Mouse (Mus musculus) cerebellum, adult 2 months (tissue): ENCODE measurements around the gene Nek1.

ENCODE experiments used
- CTCF ChIP-seq: fragments of 200-500 bp; IDR thresholded peaks from 2 replicates; pipeline ENCODE4 v1.5.1; 2011; ENCODE audit warnings: low read depth, mild to moderate bottlenecking, control low read depth, low read length, moderate library complexity, borderline replicate concordance; ENCODE audit not compliant: insufficient read depth
- POLR2A ChIP-seq: fragments of 200-500 bp; IDR thresholded peaks from 2 replicates; pipeline ENCODE4 v1.6.1; 2011; ENCODE audit warnings: low read length, control low read depth, borderline replicate concordance; ENCODE audit not compliant: insufficient read depth

- TF ChIP-seq POLR2A (no peak), CTCF (no peak)
Measured at GRCm38 (mm10) chr8:60964518-60964917, 28.5 kb upstream of the Nek1 start.
